Mouse (Mus musculus): ENCODE results near the gene Igsf6. TPM values are rescaled to one million over a fixed set of nuclear protein-coding genes. Genes with fewer than 3 reads are reported as not detected.
A peak's percentile ranks its signal among the peaks of the same experiment; 100 is the strongest.
"Not testable (repeated sequence)": the region's sequence is repeated elsewhere in the genome, so short reads cannot be mapped to it uniquely, and the experiment has no call there.

Igsf6 gene
- polyA plus RNA-seq, 1 experiment from 2014 or later = 3.0 TPM

DNA sequence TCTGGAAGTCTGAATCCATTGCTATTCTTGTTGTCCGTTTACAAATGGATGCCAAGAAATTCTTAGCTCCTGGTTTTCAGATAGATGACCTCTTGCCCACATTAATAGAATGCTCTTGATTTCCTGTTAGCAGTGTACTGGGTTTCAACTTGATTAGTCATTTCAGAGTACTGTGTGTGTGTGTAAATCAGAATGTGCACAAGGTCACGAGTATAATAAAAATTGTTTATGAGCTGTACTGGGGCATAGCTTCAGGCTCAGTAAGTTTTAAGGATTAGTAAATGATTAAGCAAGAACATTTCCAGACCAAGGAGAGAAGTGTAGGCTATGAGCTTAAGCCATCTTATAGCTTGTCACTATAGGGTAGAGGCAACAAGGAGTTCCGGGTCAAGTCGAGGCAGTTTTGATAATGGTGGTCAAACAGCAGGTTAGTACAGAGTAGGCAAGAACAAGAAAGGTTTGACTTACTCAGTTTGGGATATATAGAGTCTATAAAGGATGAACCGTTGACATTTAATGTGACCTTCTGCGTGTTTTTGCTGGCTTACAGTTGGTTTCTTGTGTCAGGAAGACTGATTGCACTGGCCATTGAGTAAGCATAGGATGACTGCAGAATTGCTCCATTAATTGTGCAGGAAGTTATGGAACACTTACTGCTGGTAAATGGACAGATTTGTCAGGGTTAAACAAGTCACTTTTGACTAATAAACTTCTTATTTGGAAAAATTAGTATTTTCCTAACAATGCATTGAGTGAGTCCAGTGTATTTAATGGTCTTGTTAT is 28.5 kb downstream of the Igsf6 start:
- 53% methylated on average over 6 of the region's 6 CpGs for WGBS
- peak; percentile 91 for ATAC-seq
- Histone ChIP-seq H3K27ac (peak overlapping the region; percentile 18; the same call in 1 of the 2 replicates), H3K9me3 (no peaks in the 10 kb centered on the region), H3K4me3 (replicated peaks) (no peak overlapping the region), H3K27me3 (replicated peaks) (no peaks in the 10 kb centered on the region), H3K4me2 (replicated peaks) (no peak overlapping the region), H3K4me1 (replicated peaks) (peaks cover 14% of the 10 kb centered on the region), H3K9ac (no peak overlapping the region), H3K36me3 (no peaks in the 10 kb centered on the region)

DNA sequence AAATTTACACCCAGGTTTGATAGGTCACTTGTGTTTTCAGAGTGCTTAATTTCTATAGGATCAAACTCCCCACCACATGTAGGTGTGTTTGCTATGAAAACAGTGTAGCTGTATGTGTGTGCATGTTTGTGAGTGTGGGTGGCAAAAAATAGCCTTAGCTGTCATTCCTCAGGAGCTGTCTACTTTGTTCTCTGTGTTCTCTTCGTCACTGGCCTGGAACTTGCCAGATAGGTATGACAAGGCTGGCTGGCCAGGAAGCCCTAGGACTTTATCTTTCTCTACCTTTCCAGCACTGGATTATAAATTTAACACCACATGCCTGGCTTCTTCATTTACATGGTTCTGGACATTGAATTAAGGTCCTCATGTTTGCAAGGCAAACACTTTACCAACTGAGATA is 30.1 kb downstream of the Igsf6 start:
- Histone ChIP-seq H3K9me3 (no peaks in the 10 kb centered on the region), H3K4me1 (replicated peaks) (peaks cover 22% of the 10 kb centered on the region), H3K27ac (no peak overlapping the region), H3K4me3 (replicated peaks) (no peak overlapping the region), H3K36me3 (no peaks in the 10 kb centered on the region), H3K9ac (no peak overlapping the region), H3K27me3 (replicated peaks) (no peaks in the 10 kb centered on the region), H3K4me2 (replicated peaks) (no peak overlapping the region)
- 82% methylated on average over 1 of the region's 1 CpGs for WGBS
- ATAC-seq = no peak

DNA sequence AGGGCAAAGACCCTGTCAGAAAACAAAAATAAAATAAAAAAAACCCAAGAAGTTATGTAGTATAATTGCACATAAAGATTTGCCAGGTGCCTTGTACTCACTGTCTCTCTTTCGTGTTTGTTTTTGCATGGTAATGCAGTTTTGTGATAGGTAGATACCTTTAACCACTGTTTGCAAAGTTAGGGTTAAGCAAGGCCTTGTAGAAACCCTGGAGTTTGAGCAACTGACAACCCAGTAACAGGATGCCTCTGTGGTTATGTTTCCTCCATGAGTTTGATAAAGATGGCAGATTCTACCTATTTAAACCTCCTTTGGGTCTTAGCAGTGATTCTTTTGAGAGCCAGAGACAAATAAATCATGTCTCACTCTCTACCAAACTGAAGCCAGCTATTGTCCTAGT is 30.9 kb downstream of the Igsf6 start:
- Histone ChIP-seq H3K4me2 (replicated peaks) (no peak overlapping the region), H3K9me3 (no peaks in the 10 kb centered on the region), H3K9ac (no peak overlapping the region), H3K36me3 (no peaks in the 10 kb centered on the region), H3K4me3 (replicated peaks) (no peak overlapping the region), H3K27ac (no peak overlapping the region), H3K27me3 (replicated peaks) (no peaks in the 10 kb centered on the region), H3K4me1 (replicated peaks) (peaks cover 22% of the 10 kb centered on the region)
- ATAC-seq = no peak
- WGBS = 86% methylated on average over 1 of the region's 1 CpGs

DNA sequence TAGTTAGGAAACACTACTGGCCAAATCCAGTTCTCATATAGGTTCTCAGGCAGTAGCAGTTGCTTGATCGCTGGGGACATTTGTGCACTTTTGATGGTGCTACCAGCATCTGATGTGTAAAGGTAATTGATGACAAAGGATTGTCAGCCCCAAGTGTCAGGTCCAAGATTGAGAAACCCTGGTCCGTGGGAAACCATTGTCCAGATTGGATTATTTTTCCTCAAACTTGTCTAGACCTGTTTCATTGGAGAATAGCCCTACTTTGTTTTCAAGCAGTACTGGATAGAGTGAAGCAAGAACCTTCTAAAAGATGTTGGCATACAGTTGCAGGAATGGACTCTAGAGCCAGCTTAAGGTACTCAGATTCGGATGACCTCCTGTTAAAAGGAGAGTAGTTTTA is 31.4 kb downstream of the Igsf6 start:
- Histone ChIP-seq H3K9me3 (no peaks in the 10 kb centered on the region), H3K4me3 (replicated peaks) (no peak overlapping the region), H3K4me1 (replicated peaks) (peaks cover 24% of the 10 kb centered on the region), H3K4me2 (replicated peaks) (no peak overlapping the region), H3K27me3 (replicated peaks) (no peaks in the 10 kb centered on the region), H3K9ac (no peak overlapping the region), H3K36me3 (no peaks in the 10 kb centered on the region), H3K27ac (no peak overlapping the region)
- WGBS = 92% methylated on average over 3 of the region's 3 CpGs
- no peak for ATAC-seq

DNA sequence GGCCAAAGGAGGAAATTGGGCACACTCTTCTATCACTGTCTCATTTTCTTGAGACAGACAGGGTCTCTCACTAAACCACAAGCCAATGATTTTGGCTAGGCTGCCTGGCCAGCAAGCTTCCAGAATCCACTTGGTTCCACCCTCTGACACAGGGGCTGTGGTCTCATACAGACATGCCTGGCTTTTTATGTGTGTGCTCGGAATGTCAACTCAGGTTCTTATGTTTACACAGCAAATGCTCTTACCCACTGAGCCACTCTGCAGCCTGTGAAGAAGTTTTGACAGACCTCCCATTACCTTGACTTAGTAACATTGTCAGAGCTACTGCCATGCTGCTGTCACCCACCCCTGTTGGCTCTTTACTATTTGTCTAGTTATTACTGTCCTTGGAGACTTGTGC is 32.4 kb downstream of the Igsf6 start:
- WGBS = 46% methylated on average over 1 of the region's 1 CpGs

DNA sequence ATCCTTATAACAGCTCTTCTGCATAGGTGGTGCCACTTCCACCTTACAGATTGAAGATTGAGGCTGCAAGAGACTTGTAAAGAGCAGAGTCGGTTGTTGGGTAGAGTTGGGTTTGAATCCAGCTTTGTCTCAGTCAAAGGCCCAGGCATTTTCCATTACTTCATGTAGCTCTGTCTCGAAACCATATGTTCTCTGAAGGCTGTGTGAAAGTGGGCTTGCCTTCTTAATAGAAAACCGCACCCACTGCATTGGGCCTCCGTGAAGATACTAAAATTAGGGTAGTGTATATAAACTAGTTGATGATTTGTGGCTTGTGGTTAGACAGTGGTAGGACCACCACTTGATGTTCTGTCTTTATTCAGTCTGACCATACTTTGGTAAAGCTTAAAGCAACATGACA is 33.8 kb downstream of the Igsf6 start:
- no peak overlapping the region for H3K4me3 ChIP-seq (replicated peaks)
- H3K9me3 ChIP-seq = no peaks in the 10 kb centered on the region
- H3K36me3 ChIP-seq = no peaks in the 10 kb centered on the region
- ATAC-seq = no peak
- H3K4me2 ChIP-seq (replicated peaks) = no peak overlapping the region
- H3K27ac ChIP-seq = no peak overlapping the region
- WGBS = 79% methylated on average over 4 of the region's 4 CpGs
- H3K4me1 ChIP-seq (replicated peaks) = peaks cover 34% of the 10 kb centered on the region
- H3K27me3 ChIP-seq (replicated peaks) = no peaks in the 10 kb centered on the region
- H3K9ac ChIP-seq = no peak overlapping the region

More for the DNA sequence above, 32.4 kb downstream of the Igsf6 start:
- Histone ChIP-seq H3K4me3 (replicated peaks) (no peak overlapping the region), H3K27ac (no peak overlapping the region), H3K4me1 (replicated peaks) (peaks cover 27% of the 10 kb centered on the region), H3K9ac (no peak overlapping the region), H3K4me2 (replicated peaks) (no peak overlapping the region), H3K36me3 (no peaks in the 10 kb centered on the region), H3K27me3 (replicated peaks) (no peaks in the 10 kb centered on the region), H3K9me3 (no peaks in the 10 kb centered on the region)
- no peak for ATAC-seq

DNA sequence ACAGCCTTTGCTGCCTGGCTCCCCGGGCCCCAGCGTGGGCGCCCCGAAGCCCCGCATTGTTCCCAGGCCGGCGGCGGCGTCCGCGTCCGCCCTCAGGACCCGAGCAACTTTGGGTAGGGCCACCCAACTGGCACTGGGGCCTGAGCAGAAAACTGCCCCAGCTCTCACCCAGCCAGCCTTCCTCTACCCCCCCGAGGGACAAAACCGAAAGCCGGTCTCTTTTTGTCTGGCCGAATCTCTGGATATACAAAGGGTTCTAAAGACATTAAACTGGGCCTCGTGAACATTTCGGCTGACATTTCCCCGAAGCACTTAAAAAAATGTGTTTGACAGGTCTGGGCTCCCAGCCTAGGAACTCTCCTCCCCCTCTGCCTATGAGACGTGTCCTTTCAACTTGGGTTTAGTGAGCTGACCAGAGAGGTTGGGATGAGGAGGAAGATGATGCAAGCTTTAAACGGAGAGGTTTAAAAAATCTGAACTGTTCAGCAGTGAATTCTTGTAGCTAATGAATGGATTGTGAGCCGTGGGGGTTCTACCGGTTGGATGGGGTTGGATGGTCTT is 39.1 kb downstream of the Igsf6 start:
- peak; percentile 52 for ATAC-seq
- Histone ChIP-seq H3K9ac (peak overlapping the region; percentile 99), H3K4me3 (replicated peaks) (peak overlapping the region; percentile 98), H3K4me2 (replicated peaks) (peak overlapping the region; percentile 53), H3K27ac (peak overlapping the region; percentile 97), H3K9me3 (no peaks in the 10 kb centered on the region), H3K36me3 (no peaks in the 10 kb centered on the region), H3K4me1 (replicated peaks) (peaks cover 19% of the 10 kb centered on the region; the same call in 1 of the 2 replicates), H3K27me3 (replicated peaks) (no peaks in the 10 kb centered on the region)
- WGBS = under 1% methylated on average over 24 of the region's 24 CpGs

DNA sequence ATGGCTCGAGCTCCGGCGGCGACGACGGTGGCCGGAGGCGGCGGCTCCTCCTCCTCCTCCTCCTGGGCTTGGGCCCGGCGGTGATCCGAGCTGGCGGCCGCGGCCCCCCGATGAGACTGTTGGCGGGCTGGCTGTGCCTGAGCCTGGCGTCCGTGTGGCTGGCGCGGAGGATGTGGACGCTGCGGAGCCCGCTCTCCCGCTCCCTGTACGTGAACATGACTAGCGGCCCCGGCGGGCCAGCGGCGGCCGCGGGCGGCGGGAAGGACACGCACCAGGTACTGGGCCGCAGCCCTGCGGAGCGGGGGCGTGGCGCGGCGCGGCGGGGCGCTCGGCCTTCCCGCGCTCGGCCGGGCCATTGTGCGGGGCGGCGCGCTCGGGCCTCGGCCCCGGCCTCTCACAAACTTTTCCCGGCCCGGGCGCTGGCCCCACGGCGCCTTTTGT is 39.7 kb downstream of the Igsf6 start:
- Histone ChIP-seq H3K27me3 (replicated peaks) (no peaks in the 10 kb centered on the region), H3K9ac (peak overlapping the region; percentile 99), H3K9me3 (no peaks in the 10 kb centered on the region), H3K27ac (peak overlapping the region; percentile 97), H3K36me3 (no peaks in the 10 kb centered on the region), H3K4me1 (replicated peaks) (peaks cover 15% of the 10 kb centered on the region; the same call in 1 of the 2 replicates), H3K4me2 (replicated peaks) (peak overlapping the region; percentile 53), H3K4me3 (replicated peaks) (peak overlapping the region; percentile 98)
- ATAC-seq = peak; percentile 84
- under 1% methylated on average over 62 of the region's 63 CpGs for WGBS

DNA sequence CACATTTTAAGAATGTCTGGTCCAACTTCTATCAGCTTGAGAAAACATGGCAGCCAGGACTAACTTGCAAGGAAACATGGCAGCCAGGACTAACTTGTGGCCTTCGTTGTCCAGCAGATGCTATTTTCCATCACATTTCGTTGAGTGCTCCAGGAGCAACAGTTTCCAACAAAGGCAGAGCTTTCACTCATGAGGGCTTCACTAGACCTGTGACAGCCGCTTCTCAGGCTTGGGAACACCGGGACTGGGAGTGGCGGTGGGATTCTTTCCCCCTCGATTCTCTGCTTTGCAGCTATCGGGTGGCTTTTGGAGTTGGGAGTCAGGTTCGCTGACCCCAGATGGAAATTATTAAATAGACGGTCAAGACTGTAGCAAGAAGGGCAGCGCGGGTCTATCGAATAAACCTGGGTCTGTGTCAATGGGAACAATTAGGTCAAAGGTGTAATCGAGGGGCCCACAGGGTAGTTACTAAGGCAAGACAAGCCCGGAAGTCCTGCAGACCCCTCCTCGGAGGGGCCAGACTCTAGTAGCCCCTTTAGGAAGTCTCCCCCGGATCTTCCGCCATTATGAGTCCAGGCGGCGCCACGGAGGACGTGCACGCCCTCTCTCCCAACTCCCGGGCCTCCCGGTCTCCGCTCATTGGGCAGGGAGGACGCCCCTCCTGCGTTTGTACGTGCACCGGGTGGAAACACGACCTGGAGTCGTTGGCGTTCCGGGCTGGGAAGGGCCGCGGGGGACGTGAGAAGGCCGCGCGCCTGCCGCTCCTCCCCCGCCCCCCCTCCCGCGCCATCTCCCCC is 40.3 kb downstream of the Igsf6 start, which contains the start of gene Mettl9:
Gene Mettl9, plus strand, starts transcription at position 590 of the 797 bp plus-strand sequence.
- peak within 1 kb of the TSS; percentile 99 for H3K9ac ChIP-seq
- H3K27me3 ChIP-seq (replicated peaks) = no peaks in the 10 kb centered on the region
- H3K4me3 ChIP-seq (replicated peaks) = peak within 1 kb of the TSS; percentile 98
- H3K4me1 ChIP-seq (replicated peaks) = peaks cover 13% of the 10 kb centered on the region; the same call in 1 of the 2 replicates
- H3K27ac ChIP-seq = peak within 1 kb of the TSS; percentile 97
- H3K4me2 ChIP-seq (replicated peaks) = peak within 1 kb of the TSS; percentile 75
- no peaks in the 10 kb centered on the region for H3K9me3 ChIP-seq
- WGBS = 3% methylated on average over 40 of the region's 43 CpGs
- ATAC-seq = peak; percentile 98
- H3K36me3 ChIP-seq = no peaks in the 10 kb centered on the region

DNA sequence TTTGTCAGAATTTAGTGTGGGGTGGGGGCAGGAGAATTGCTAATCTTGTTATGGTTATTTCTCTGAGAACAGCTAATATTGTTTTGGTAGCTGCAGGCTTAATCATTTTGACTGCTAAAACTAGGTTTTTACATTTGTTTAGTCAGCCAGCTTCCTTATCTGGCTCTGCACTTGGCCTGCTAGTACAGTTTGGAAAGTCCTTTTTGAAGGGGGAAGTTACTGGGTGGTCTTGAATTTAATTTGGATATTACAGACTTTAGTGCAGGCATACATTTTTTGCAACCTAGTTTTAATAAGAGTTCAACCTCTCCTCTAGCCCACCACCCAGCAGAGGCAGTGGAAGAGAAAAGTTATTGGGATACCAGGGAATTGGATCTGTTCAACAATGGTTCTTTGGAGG is 44.4 kb downstream of the Igsf6 start:
- H3K27me3 ChIP-seq (replicated peaks); H3K4me2 ChIP-seq (replicated peaks); H3K9me3 ChIP-seq; H3K4me1 ChIP-seq (replicated peaks); ATAC-seq; H3K27ac ChIP-seq; H3K36me3 ChIP-seq; H3K4me3 ChIP-seq (replicated peaks); H3K9ac ChIP-seq: not testable (repeated sequence)

DNA sequence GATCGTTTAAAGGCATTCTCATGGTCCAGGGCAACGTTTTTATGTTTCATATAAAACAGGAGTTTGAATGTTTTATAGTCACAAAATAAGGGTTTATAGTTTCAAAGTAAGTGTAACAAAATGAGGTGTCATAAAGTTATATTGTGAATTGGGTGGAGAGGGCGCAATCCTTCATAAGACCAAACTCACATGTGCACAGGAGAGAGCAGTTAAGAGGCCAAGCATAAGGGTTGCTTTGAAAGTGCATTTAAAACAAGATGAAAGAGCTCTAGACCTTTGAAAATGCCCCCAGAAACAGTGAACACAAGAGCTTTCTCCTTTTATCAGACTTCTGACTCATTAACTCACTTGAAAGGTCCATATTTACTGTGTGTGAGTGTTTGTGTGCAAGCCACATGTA is 48.1 kb downstream of the Igsf6 start:
- peak; percentile 36; the same call in 1 of the 2 replicates for ATAC-seq
- Histone ChIP-seq H3K27ac (no peak overlapping the region), H3K4me2 (replicated peaks) (no peak overlapping the region), H3K36me3 (no peaks in the 10 kb centered on the region), H3K4me1 (replicated peaks) (no peaks in the 10 kb centered on the region), H3K4me3 (replicated peaks) (no peak overlapping the region), H3K27me3 (replicated peaks) (no peaks in the 10 kb centered on the region), H3K9me3 (no peaks in the 10 kb centered on the region), H3K9ac (no peak overlapping the region)
- WGBS = 53% methylated on average over 3 of the region's 3 CpGs
